Mouse (Mus musculus) stomach, embryonic 16.5 days (tissue): ENCODE measurements around the gene N4bp2l2. TPM values are rescaled to one million over a fixed set of nuclear protein-coding genes. Genes with fewer than 3 reads are reported as not detected.
"Not testable (repeated sequence)": the region's sequence is repeated elsewhere in the genome, so short reads cannot be mapped to it uniquely, and the experiment has no call there.

ENCODE experiments used
- ATAC-seq: fragments of 200-750 bp; cut with Nextera tagmentation; 2 replicates; pipeline ENCODE4 v1.8.0; 2017; ENCODE audit warnings: moderate number of reproducible peaks, moderate TSS enrichment; ENCODE audit not compliant: insufficient read depth, low FRiP score
- H3K27ac ChIP-seq: fragments of 300-500 bp; sonication (generic); 2 replicates; pipeline ENCODE4 v1.5.1; 2014; ENCODE audit warnings: low read length
- H3K27me3 ChIP-seq: fragments of 300-500 bp; sonication (generic); 2 replicates; pipeline ENCODE4 v1.6.1; 2014; ENCODE audit warnings: low read length, control low read depth, mixed read lengths; ENCODE audit not compliant: control insufficient read depth, insufficient read depth
- H3K36me3 ChIP-seq: fragments of 300-500 bp; sonication (generic); 2 replicates; pipeline ENCODE4 v1.6.1; 2014; ENCODE audit warnings: low read length; ENCODE audit not compliant: control insufficient read depth, insufficient read depth
- H3K4me1 ChIP-seq: fragments of 300-500 bp; sonication (generic); 2 replicates; pipeline ENCODE4 v1.6.1; 2014; ENCODE audit warnings: low read length, control low read depth, mixed read lengths; ENCODE audit not compliant: control insufficient read depth, insufficient read depth
- H3K4me2 ChIP-seq: fragments of 300-500 bp; sonication (generic); 2 replicates; pipeline ENCODE4 v1.6.1; 2014; ENCODE audit warnings: low read depth, low read length, mixed read lengths
- H3K4me3 ChIP-seq: fragments of 300-500 bp; sonication (generic); replicated peaks from 2 replicates; pipeline ENCODE4 v1.5.1; 2014; ENCODE audit warnings: mild to moderate bottlenecking, low read length
- H3K9ac ChIP-seq: fragments of 300-500 bp; sonication (generic); 2 replicates; pipeline ENCODE4 v1.6.1; 2014; ENCODE audit warnings: low read length
- H3K9me3 ChIP-seq: fragments of 300-500 bp; sonication (generic); replicated peaks from 2 replicates; pipeline ENCODE4 v1.6.1; 2016; ENCODE audit warnings: low read length, control low read depth; ENCODE audit not compliant: control insufficient read depth
- WGBS: fragments of 180-500 bp; shearing (Covaris S2); extraction: QIAGEN DNeasy Blood & Tissue Kit; methylation state at CpG from one replicate; pipeline ENCODE4 v1.1.7; 2014; 5-methylcytosine and 5-hydroxymethylcytosine counted together
- polyA plus RNA-seq: library from polyadenylated mRNA; unstranded; fragments of >200 nt; fragmentation: Nextera tagmentation; extraction: Ambion mirVana; gene quantifications from 2 replicates; pipeline ENCODE4 v1.2.1, GENCODE M21; 2015

Gene N4bp2l2
- polyA plus RNA-seq, 1 experiment from 2014 or later: 37.6 TPM

DNA sequence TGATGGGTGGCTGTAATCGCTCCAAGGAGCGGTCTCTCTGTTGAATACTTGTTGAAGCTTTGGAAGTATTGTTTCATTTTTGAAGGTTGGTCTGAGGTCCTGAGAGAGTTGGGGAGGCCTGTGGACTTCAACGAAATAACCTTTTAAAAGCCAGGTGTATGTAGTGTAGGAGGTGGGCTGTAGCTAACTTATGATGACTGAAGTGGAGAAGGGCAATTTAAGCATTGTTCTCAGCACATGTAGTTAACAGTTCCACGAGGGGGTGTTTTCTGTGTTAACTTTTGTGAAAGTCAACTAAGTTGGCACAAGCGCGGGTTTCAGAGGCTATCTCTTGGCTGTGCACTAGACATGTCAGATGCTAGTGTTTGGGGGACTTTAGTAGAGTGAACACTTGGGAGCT lies 8.9 kb upstream of the N4bp2l2 start:
- H3K36me3 ChIP-seq: no peaks in the 10 kb centered on the region
- peak overlapping the region; percentile 86 for H3K4me3 ChIP-seq
- no peak overlapping the region for H3K27ac ChIP-seq
- peaks cover 6% of the 10 kb centered on the region; the same call in 1 of the 2 replicates for H3K4me1 ChIP-seq
- H3K27me3 ChIP-seq: no peaks in the 10 kb centered on the region
- H3K4me2 ChIP-seq: peak overlapping the region; percentile 67
- ATAC-seq: no peak
- H3K9me3 ChIP-seq: no peaks in the 10 kb centered on the region
- H3K9ac ChIP-seq: peak overlapping the region; percentile 96
- WGBS: 42% methylated on average over 6 of the region's 6 CpGs

DNA sequence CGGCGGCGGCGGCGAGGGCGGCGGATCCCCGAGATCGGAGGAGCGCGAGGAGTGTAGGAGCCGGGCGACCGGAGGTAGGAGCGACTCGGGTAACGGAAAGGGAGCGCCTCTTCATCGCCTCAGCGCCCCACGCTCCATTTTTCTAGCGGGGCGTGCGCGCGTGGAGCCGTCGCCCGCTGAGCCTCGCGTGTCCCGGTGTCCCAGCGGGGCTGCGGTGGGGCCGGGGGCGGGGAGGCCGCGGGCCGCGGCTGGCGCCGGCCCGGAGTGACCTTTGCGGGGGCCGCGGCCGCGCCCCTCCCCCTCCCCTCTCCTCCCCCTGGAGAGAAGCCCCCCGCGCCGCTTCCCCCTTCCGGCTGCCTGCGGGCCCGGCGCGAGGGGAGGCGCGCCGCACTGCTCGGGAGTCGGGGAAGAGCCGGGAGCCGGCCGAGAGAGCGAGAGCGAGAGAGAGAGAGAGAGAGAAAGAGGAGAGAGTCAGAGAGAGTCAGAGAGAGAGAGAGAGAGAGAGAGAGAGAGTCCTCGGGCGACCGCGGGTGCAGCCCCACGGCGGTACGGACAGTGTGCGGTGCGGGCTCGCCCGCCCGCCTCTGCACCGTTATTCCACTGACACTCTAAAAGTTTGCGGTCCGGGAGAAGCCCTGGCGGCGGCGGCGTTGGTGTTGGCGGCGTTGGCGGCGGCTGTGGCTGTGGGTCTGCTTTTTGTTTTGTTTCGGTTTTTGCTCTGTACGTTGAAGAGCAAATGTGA lies 8.1 kb upstream of the N4bp2l2 start:
- Histone ChIP-seq H3K4me2 (peak overlapping the region; percentile 67), H3K9me3 (no peaks in the 10 kb centered on the region)
- WGBS: under 1% methylated on average over 70 of the region's 91 CpGs

DNA sequence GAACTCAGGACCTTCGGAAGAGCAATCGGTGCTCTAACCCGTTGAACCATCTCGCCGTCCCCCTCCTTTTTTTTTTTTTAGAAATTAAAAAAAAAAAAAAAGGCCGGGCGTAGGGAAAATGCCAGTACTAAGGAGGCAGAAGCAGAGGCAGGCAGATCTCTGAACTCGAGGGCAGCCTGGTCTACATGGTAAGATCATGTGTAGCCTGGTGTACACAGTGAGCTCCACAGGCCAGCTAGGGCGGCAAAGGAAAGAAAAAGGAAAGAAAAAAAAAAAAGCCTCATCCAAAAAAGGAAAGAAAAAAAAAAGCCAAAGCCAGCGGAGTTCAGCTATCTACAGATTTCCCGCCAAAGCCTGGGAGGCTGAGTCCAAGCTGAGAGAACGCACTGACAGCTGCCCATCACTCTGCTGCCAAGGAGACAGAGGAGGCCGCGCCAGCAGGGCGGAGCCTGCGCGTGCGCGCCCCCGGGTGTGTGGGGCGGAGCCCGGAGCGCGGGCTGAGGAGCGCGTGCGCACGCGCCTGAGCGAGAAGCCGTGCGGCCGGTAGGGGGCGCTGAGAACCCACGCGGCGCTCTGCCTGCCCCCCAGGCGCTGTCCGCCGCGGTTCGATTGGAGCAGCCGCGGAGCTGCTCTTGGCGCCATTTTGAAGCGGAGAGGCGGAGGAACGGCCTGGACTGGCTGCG lies 7.3 kb upstream of the N4bp2l2 start, which contains the start of gene Pds5b:
TSS of gene Pds5b (plus strand) at position 587 of the 683 bp plus-strand sequence.
- Histone ChIP-seq H3K27me3 (no peaks in the 10 kb centered on the region), H3K9ac (peak within 1 kb of the TSS; percentile 96), H3K9me3 (no peaks in the 10 kb centered on the region), H3K36me3 (no peaks in the 10 kb centered on the region), H3K4me3 (peak within 1 kb of the TSS; percentile 86), H3K4me1 (peaks cover 6% of the 10 kb centered on the region; the same call in 1 of the 2 replicates), H3K4me2 (peak within 1 kb of the TSS; percentile 67), H3K27ac (peak within 1 kb of the TSS; percentile 93)
- 14% methylated on average over 46 of the region's 49 CpGs for WGBS
- ATAC-seq: peak; percentile 97

More for the DNA sequence above, 8.1 kb upstream of the N4bp2l2 start:
- peak; percentile 56 for ATAC-seq
- Histone ChIP-seq H3K27ac (peak overlapping the region; percentile 93), H3K4me1 (peaks cover 6% of the 10 kb centered on the region; the same call in 1 of the 2 replicates), H3K27me3 (no peaks in the 10 kb centered on the region), H3K36me3 (no peaks in the 10 kb centered on the region), H3K9ac (peak overlapping the region; percentile 96), H3K4me3 (peak overlapping the region; percentile 86)

DNA sequence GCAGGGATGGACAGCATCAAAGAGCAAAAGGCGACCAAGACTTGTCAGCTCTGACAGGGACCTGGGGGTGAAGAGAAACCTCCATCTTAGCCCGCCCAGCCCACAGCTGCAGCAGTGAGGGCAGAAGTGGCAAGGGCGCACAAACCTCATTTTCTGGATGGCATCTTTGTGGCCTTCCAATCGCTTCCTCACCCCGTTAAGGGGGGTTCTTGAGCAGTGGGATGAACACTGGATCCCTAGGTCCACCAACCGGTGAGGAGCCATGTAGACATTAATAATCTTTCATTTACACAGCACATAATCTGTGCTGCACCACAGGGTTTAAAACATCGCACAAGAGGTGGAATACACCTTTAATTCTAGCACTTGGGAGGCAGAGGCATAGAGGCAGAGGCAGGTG lies 6.4 kb upstream of the N4bp2l2 start:
- ATAC-seq: no peak
- 87% methylated on average over 7 of the region's 7 CpGs for WGBS

DNA sequence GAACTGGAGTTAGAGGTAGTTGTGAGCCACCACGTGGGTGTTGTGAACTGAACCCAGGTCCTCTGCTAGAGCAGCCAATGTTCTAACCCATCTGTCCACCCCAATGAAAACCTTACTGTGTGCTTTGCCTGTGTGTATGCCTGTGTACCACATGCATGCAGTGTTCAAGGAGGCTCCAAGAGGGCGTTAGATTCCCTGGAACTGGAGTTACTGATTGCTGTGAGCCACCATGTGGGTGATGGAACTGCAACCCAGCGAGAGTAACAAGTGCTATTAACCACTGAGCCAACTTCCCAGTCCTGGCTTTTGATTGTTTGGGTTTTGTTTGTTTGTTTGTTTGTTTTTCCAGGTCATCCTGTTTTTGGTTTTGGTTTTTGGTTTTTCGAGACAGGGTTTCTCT lies 2.7 kb upstream of the N4bp2l2 start:
- ATAC-seq: no peak
- no peaks in the 10 kb centered on the region for H3K36me3 ChIP-seq
- H3K4me3 ChIP-seq: no peak overlapping the region
- no peaks in the 10 kb centered on the region for H3K27me3 ChIP-seq
- H3K9ac ChIP-seq: no peak overlapping the region
- no peak overlapping the region for H3K4me2 ChIP-seq
- WGBS: 58% methylated on average over 4 of the region's 4 CpGs
- H3K27ac ChIP-seq: no peak overlapping the region
- H3K9me3 ChIP-seq: no peaks in the 10 kb centered on the region
- no peaks in the 10 kb centered on the region for H3K4me1 ChIP-seq

More for the DNA sequence above, 6.4 kb upstream of the N4bp2l2 start:
- H3K4me2 ChIP-seq: no peak overlapping the region
- H3K36me3 ChIP-seq: no peaks in the 10 kb centered on the region
- no peak overlapping the region for H3K9ac ChIP-seq
- no peaks in the 10 kb centered on the region for H3K9me3 ChIP-seq
- no peak overlapping the region for H3K27ac ChIP-seq
- H3K4me3 ChIP-seq: no peak overlapping the region
- H3K27me3 ChIP-seq: no peaks in the 10 kb centered on the region
- peaks cover 6% of the 10 kb centered on the region; the same call in 1 of the 2 replicates for H3K4me1 ChIP-seq

DNA sequence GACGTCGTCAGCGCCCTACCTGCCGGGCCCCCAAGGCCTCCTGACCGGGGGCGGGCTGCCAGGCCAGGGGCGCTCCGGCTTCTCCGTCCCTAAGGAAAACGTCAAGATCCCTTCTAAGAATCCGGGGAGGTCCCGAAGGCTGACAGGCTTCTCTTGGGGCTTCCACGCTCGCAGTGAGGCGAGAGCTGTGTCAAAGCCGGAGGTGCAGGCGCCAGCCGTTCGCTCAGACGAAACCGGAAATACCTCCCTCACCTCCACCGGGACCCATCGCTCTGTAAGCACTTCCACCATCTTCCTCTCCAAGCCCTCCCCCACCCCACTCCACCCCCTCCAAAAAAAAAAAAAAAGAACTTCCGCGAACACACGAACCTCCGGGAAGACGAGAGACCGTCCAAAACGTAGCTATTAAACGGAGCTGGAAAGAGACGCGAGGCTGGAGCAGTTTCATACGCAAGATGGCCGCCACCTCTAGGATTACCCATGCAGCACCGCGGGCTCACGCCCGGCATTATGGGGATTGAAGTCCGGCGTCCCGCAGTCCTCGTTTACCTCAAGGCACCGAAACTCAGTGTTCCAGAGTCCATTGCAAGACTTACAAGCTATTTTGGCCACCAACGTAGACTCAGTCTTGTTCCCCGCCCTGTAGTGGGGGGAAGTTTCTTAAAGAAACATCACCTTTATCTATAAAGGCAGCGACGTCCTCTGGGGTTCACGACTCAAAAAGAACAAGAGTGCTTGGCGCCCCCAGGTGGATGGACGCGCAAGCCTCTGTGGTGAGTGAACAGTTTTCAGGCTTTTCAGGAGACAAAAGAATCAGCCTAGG lies 640 bp downstream of the N4bp2l2 start:
- peak overlapping the region; percentile 99 for H3K27ac ChIP-seq
- H3K4me1 ChIP-seq: peaks cover 7% of the 10 kb centered on the region
- peak overlapping the region; percentile 90 for H3K4me3 ChIP-seq
- peak overlapping the region; percentile 76 for H3K4me2 ChIP-seq
- no peaks in the 10 kb centered on the region for H3K9me3 ChIP-seq
- WGBS: under 1% methylated on average over 52 of the region's 52 CpGs
- H3K36me3 ChIP-seq: peaks cover 9% of the 10 kb centered on the region
- peak overlapping the region; percentile 94 for H3K9ac ChIP-seq
- peak; percentile 99 for ATAC-seq
- H3K27me3 ChIP-seq: no peaks in the 10 kb centered on the region

DNA sequence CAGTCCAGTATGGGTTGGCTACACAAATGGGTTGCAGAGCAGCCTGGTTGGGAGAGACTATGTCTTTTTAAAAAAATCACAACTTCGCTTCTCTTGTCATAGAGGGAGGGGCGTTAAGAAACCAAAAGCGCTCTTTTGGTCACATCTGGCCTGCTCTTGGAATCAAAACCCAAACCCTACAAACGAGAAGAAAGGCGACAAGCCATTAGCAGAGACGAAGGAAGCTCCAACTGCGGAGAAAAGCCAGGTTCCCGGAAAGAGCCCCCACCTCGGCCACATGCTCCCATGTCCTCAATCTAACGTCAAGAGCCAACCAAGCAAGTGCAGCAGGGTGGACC lies 1.2 kb downstream of the N4bp2l2 start:
- Histone ChIP-seq H3K36me3 (peaks cover 9% of the 10 kb centered on the region), H3K9me3 (no peaks in the 10 kb centered on the region), H3K4me2 (peak overlapping the region; percentile 76), H3K4me3 (peak overlapping the region; percentile 90), H3K9ac (peak overlapping the region; percentile 94), H3K27me3 (no peaks in the 10 kb centered on the region), H3K27ac (peak overlapping the region; percentile 99), H3K4me1 (peaks cover 7% of the 10 kb centered on the region)
- 1% methylated on average over 10 of the region's 10 CpGs for WGBS
- ATAC-seq: no peak; the same call in 1 of the 2 replicates

DNA sequence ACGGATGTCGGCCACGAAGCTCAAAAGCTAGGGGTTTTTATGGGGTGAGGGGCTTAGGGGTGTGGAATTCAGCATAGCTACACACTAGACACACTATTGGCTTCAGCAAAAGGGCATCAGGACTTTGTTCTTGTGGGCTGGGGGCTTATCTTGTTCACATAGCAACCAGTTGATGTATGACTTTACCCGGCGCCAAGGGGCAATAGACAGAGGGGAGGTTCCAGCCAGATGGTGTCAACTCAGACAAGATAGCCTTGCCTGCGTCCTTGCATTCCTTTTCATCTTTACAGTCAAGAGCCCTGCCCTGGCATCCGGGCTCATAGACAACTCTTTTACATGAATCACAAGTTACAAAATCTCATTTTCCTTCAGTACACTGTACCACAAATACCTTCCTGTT lies 2.1 kb downstream of the N4bp2l2 start:
- not testable (repeated sequence) for H3K4me3 ChIP-seq, H3K9ac ChIP-seq, H3K4me1 ChIP-seq, H3K27ac ChIP-seq, H3K9me3 ChIP-seq, H3K27me3 ChIP-seq, H3K36me3 ChIP-seq, ATAC-seq
- 56% methylated on average over 7 of the region's 7 CpGs for WGBS
- 0 out of 2 replicates have a peak overlapping the region, but pooled peaks have one; percentile 27 for H3K4me2 ChIP-seq
